Mouse (Mus musculus) layer of hippocampus, adult 18-20 months (tissue): ENCODE measurements around the gene Mrps27. TPM values are rescaled to one million over a fixed set of nuclear protein-coding genes. Genes with fewer than 3 reads are reported as not detected.
A peak's percentile ranks its signal among the peaks of the same experiment; 100 is the strongest.
"Not testable (repeated sequence)": the region's sequence is repeated elsewhere in the genome, so short reads cannot be mapped to it uniquely, and the experiment has no call there.

Experiments
- DNase-seq, 2 experiments: peaks; one replicate each; pipeline ENCODE4 v3.0.0; 2022; ENCODE audit warnings: low spot score in 2 of 2
- long read RNA-seq: library from polyadenylated mRNA; stranded (forward); transcript quantifications from one replicate; pipeline ENCODE4 v2.0.0, GENCODE M21; 2021
- total RNA-seq, 2 experiments: library from RNA; stranded (reverse); gene quantifications; 2 replicates each; pipeline ENCODE4 v1.2.3; 2021

Mrps27 gene
- total RNA-seq, result 10 to 100 TPM; 26.5 to 29.9 TPM
- long read RNA-seq, transcript Mrps27-201 (11 exons, 1,849 nt), result major isoform, 37 of 49 reads
- long read RNA-seq, partial matches to known transcripts, result 1 of 49 reads
- long read RNA-seq, other reads (novel, unspliced or antisense), result 11 of 49 reads

- peak; percentile 98 to 99 for DNase-seq
Measured at GRCm38 (mm10) chr13:99344599-99345575, at the start of gene Mrps27, which contains the start of gene Ptcd2. TSS of gene Mrps27 (plus strand) at chr13:99344786. TSS of gene Ptcd2 (minus strand) at chr13:99344705.

GRCm38 (mm10) chr13:99299921-99300320 lies 44.7 kb upstream of the Mrps27 start:
- DNase-seq, result no peak

GRCm38 (mm10) chr13:99303846-99304245 lies 40.7 kb upstream of the Mrps27 start:
- peak; percentile 58 to 80 for DNase-seq

- DNase-seq, result no peak
Measured at GRCm38 (mm10) chr13:99304365-99304764, 40.2 kb upstream of the Mrps27 start.

- DNase-seq, result no peak
Measured at GRCm38 (mm10) chr13:99305186-99305585, 39.4 kb upstream of the Mrps27 start.

GRCm38 (mm10) chr13:99306164-99306563 lies 38.4 kb upstream of the Mrps27 start:
- no peak for DNase-seq

- DNase-seq, result no peak
Measured at GRCm38 (mm10) chr13:99307930-99308359, 36.6 kb upstream of the Mrps27 start.

GRCm38 (mm10) chr13:99308393-99308792 lies 36.2 kb upstream of the Mrps27 start:
- no peak for DNase-seq

GRCm38 (mm10) chr13:99314098-99314497 lies 30.5 kb upstream of the Mrps27 start:
- no peak for DNase-seq

GRCm38 (mm10) chr13:99314657-99315181 lies 29.9 kb upstream of the Mrps27 start:
- DNase-seq, result no peak

GRCm38 (mm10) chr13:99316366-99316765 lies 28.2 kb upstream of the Mrps27 start:
- DNase-seq, result no peak

- peak in 1 of 2 experiments; percentile 74 for DNase-seq
Measured at GRCm38 (mm10) chr13:99317058-99317457, 27.5 kb upstream of the Mrps27 start.

GRCm38 (mm10) chr13:99320453-99320852 lies 24.1 kb upstream of the Mrps27 start:
- DNase-seq, result no peak

- DNase-seq, result not testable (repeated sequence)
Measured at GRCm38 (mm10) chr13:99322915-99323314, 21.7 kb upstream of the Mrps27 start.

GRCm38 (mm10) chr13:99323632-99324336 lies 20.8 kb upstream of the Mrps27 start:
- no peak for DNase-seq

- DNase-seq, result not testable (repeated sequence)
Measured at GRCm38 (mm10) chr13:99324337-99324685, 20.3 kb upstream of the Mrps27 start.

- no peak for DNase-seq
Measured at GRCm38 (mm10) chr13:99331255-99331654, 13.3 kb upstream of the Mrps27 start.

- DNase-seq, result no peak
Measured at GRCm38 (mm10) chr13:99337510-99337909, 7.1 kb upstream of the Mrps27 start.

GRCm38 (mm10) chr13:99341504-99341903 lies 3.1 kb upstream of the Mrps27 start:
- no peak for DNase-seq

GRCm38 (mm10) chr13:99343876-99344598 lies 549 bp upstream of the Mrps27 start:
- no peak for DNase-seq

GRCm38 (mm10) chr13:99350009-99350408 lies 5.4 kb downstream of the Mrps27 start:
- DNase-seq, result no peak
